Mouse (Mus musculus) midbrain, embryonic 14.5 days (tissue): ENCODE data around the gene Ubash3b. TPM values are rescaled to one million over a fixed set of nuclear protein-coding genes. Genes with fewer than 3 reads are reported as not detected.

Experiments
- ATAC-seq: fragments of 200-750 bp; cut with Nextera tagmentation; 2 replicates; pipeline ENCODE4 v1.8.0; 2017; ENCODE audit warnings: moderate number of reproducible peaks, moderate library complexity; ENCODE audit not compliant: low FRiP score, low TSS enrichment
- DNase-seq: peaks from one replicate; pipeline ENCODE4 v3.0.0-alpha.2; 2015
- H3K27ac ChIP-seq: fragments of 300-500 bp; sonication (generic); replicated peaks from 2 replicates; pipeline ENCODE4 v1.5.1; 2014; ENCODE audit warnings: mild to moderate bottlenecking, low read depth, low read length, moderate library complexity
- H3K27me3 ChIP-seq: fragments of 300-500 bp; sonication (generic); 2 replicates; pipeline ENCODE4 v1.6.1; 2014; ENCODE audit warnings: low read length, control low read depth, mixed read lengths; ENCODE audit not compliant: control insufficient read depth, insufficient read depth
- H3K36me3 ChIP-seq: fragments of 300-500 bp; sonication (generic); 2 replicates; pipeline ENCODE4 v1.6.1; 2014; ENCODE audit warnings: low read length, control low read depth; ENCODE audit not compliant: control insufficient read depth, insufficient read depth
- H3K4me1 ChIP-seq: fragments of 300-500 bp; sonication (generic); 2 replicates; pipeline ENCODE4 v1.6.1; 2014; ENCODE audit warnings: mild to moderate bottlenecking, antibody characterized with exemption, low read length, control low read depth; ENCODE audit not compliant: control insufficient read depth, insufficient read depth
- H3K4me2 ChIP-seq: fragments of 300-500 bp; sonication (generic); 2 replicates; pipeline ENCODE4 v1.6.1; 2014; ENCODE audit warnings: mild to moderate bottlenecking, low read length, moderate library complexity
- H3K4me3 ChIP-seq: fragments of 300-500 bp; sonication (generic); replicated peaks from 2 replicates; pipeline ENCODE4 v1.5.1; 2014; ENCODE audit warnings: low read depth, low read length
- H3K9ac ChIP-seq: fragments of 300-500 bp; sonication (generic); replicated peaks from 2 replicates; pipeline ENCODE4 v1.6.1; 2014; ENCODE audit warnings: mild to moderate bottlenecking, low read length, moderate library complexity
- H3K9me3 ChIP-seq: fragments of 300-500 bp; sonication (generic); 2 replicates; pipeline ENCODE4 v1.6.1; 2016; ENCODE audit warnings: low read length, control low read depth, mixed read lengths; ENCODE audit not compliant: control insufficient read depth
- WGBS: fragments of 180-500 bp; shearing (Covaris S2); extraction: QIAGEN DNeasy Blood & Tissue Kit; methylation state at CpG from one replicate; pipeline ENCODE4 v1.1.7; 2014; 5-methylcytosine and 5-hydroxymethylcytosine counted together
- polyA plus RNA-seq: library from polyadenylated mRNA; unstranded; fragments of >200 nt; fragmentation: Nextera tagmentation; extraction: Ambion mirVana; gene quantifications from 2 replicates; pipeline ENCODE4 v1.2.1, GENCODE M21; 2014

The Ubash3b gene
- polyA plus RNA-seq, 1 experiment from 2014 or later = 18.9 TPM

GRCm38 (mm10) chr9:41103722-41104121 lies 57.8 kb downstream of the Ubash3b start:
- no peak overlapping the region for H3K4me3 ChIP-seq
- no peaks in the 10 kb centered on the region for H3K27me3 ChIP-seq
- 93% methylated on average over 8 of the region's 8 CpGs for WGBS
- no peaks in the 10 kb centered on the region for H3K36me3 ChIP-seq
- H3K4me2 ChIP-seq = no peak overlapping the region
- H3K9me3 ChIP-seq = no peaks in the 10 kb centered on the region
- no peak for ATAC-seq
- no peak overlapping the region for H3K9ac ChIP-seq
- no peak for DNase-seq
- H3K27ac ChIP-seq = no peak overlapping the region
- H3K4me1 ChIP-seq = 0 out of 2 replicates have a peak, but pooled peaks cover 5% of the 10 kb centered on the region

GRCm38 (mm10) chr9:41102613-41103012 lies 58.9 kb downstream of the Ubash3b start:
- DNase-seq = no peak
- ATAC-seq = no peak
- Histone ChIP-seq H3K27me3 (no peaks in the 10 kb centered on the region), H3K4me1 (0 out of 2 replicates have a peak, but pooled peaks cover 2% of the 10 kb centered on the region), H3K4me3 (no peak overlapping the region), H3K4me2 (no peak overlapping the region), H3K9me3 (no peaks in the 10 kb centered on the region), H3K36me3 (no peaks in the 10 kb centered on the region), H3K9ac (no peak overlapping the region), H3K27ac (no peak overlapping the region)
- WGBS = 86% methylated on average over 10 of the region's 10 CpGs

- ATAC-seq (no peak), DNase-seq (no peak)
- H3K9ac ChIP-seq = no peak overlapping the region
- H3K36me3 ChIP-seq = no peaks in the 10 kb centered on the region
- 81% methylated on average over 8 of the region's 8 CpGs for WGBS
- no peak overlapping the region for H3K4me3 ChIP-seq
- H3K27me3 ChIP-seq = no peaks in the 10 kb centered on the region
- H3K27ac ChIP-seq = no peak overlapping the region
- H3K4me2 ChIP-seq = no peak overlapping the region
- no peaks in the 10 kb centered on the region for H3K4me1 ChIP-seq
- no peaks in the 10 kb centered on the region for H3K9me3 ChIP-seq
Measured at GRCm38 (mm10) chr9:41099897-41100296, 61.6 kb downstream of the Ubash3b start.

- no peak for DNase-seq
- no peaks in the 10 kb centered on the region for H3K36me3 ChIP-seq
- H3K9me3 ChIP-seq = no peaks in the 10 kb centered on the region
- no peak overlapping the region for H3K4me2 ChIP-seq
- no peak for ATAC-seq
- no peak overlapping the region for H3K4me3 ChIP-seq
- no peak overlapping the region for H3K27ac ChIP-seq
- no peaks in the 10 kb centered on the region for H3K4me1 ChIP-seq
- H3K9ac ChIP-seq = no peak overlapping the region
- WGBS = 55% methylated on average over 5 of the region's 5 CpGs
- no peaks in the 10 kb centered on the region for H3K27me3 ChIP-seq
Measured at GRCm38 (mm10) chr9:41099067-41099466, 62.4 kb downstream of the Ubash3b start.

GRCm38 (mm10) chr9:41098065-41098464 lies 63.4 kb downstream of the Ubash3b start:
- H3K36me3 ChIP-seq = no peaks in the 10 kb centered on the region
- H3K9ac ChIP-seq = no peak overlapping the region
- H3K27ac ChIP-seq = no peak overlapping the region
- H3K4me1 ChIP-seq = no peaks in the 10 kb centered on the region
- DNase-seq = no peak
- 92% methylated on average over 6 of the region's 6 CpGs for WGBS
- no peaks in the 10 kb centered on the region for H3K27me3 ChIP-seq
- no peak for ATAC-seq
- no peaks in the 10 kb centered on the region for H3K9me3 ChIP-seq
- no peak overlapping the region for H3K4me3 ChIP-seq
- H3K4me2 ChIP-seq = no peak overlapping the region

- no peak for DNase-seq
- no peaks in the 10 kb centered on the region for H3K36me3 ChIP-seq
- ATAC-seq = no peak
- no peaks in the 10 kb centered on the region for H3K27me3 ChIP-seq
- no peak overlapping the region for H3K4me2 ChIP-seq
- H3K9me3 ChIP-seq = no peaks in the 10 kb centered on the region
- WGBS = 94% methylated on average over 12 of the region's 12 CpGs
- no peak overlapping the region for H3K4me3 ChIP-seq
- no peak overlapping the region for H3K9ac ChIP-seq
- no peaks in the 10 kb centered on the region for H3K4me1 ChIP-seq
- H3K27ac ChIP-seq = no peak overlapping the region
Measured at GRCm38 (mm10) chr9:41091993-41092392, 69.5 kb downstream of the Ubash3b start.

GRCm38 (mm10) chr9:41091187-41091586 lies 70.3 kb downstream of the Ubash3b start:
- Histone ChIP-seq H3K9ac (no peak overlapping the region), H3K36me3 (no peaks in the 10 kb centered on the region), H3K4me3 (no peak overlapping the region), H3K9me3 (no peaks in the 10 kb centered on the region), H3K4me1 (no peaks in the 10 kb centered on the region), H3K27me3 (no peaks in the 10 kb centered on the region), H3K27ac (no peak overlapping the region), H3K4me2 (no peak overlapping the region)
- WGBS = 88% methylated on average over 7 of the region's 7 CpGs
- DNase-seq (no peak), ATAC-seq (no peak)

- WGBS = 81% methylated on average over 9 of the region's 9 CpGs
- no peak for ATAC-seq
Measured at GRCm38 (mm10) chr9:41087831-41088383, 73.6 kb downstream of the Ubash3b start.

GRCm38 (mm10) chr9:41084191-41084901 lies 77.2 kb downstream of the Ubash3b start:
- Histone ChIP-seq H3K4me1 (no peaks in the 10 kb centered on the region), H3K9ac (no peak overlapping the region), H3K9me3 (no peaks in the 10 kb centered on the region), H3K27me3 (no peaks in the 10 kb centered on the region), H3K4me3 (no peak overlapping the region), H3K36me3 (no peaks in the 10 kb centered on the region), H3K27ac (no peak overlapping the region), H3K4me2 (no peak overlapping the region)
- 64% methylated on average over 11 of the region's 11 CpGs for WGBS
- DNase-seq = no peak
- no peak for ATAC-seq

More at GRCm38 (mm10) chr9:41087831-41088383, 73.6 kb downstream of the Ubash3b start:
- no peaks in the 10 kb centered on the region for H3K9me3 ChIP-seq
- H3K27me3 ChIP-seq = no peaks in the 10 kb centered on the region
- DNase-seq = no peak
- H3K36me3 ChIP-seq = no peaks in the 10 kb centered on the region
- no peaks in the 10 kb centered on the region for H3K4me1 ChIP-seq
- no peak overlapping the region for H3K9ac ChIP-seq
- no peak overlapping the region for H3K4me2 ChIP-seq
- no peak overlapping the region for H3K4me3 ChIP-seq
- H3K27ac ChIP-seq = no peak overlapping the region
